Mouse (Mus musculus) stomach, postnatal 0 days (tissue): ENCODE data around the gene Olfr536. TPM values are rescaled to one million over a fixed set of nuclear protein-coding genes. Genes with fewer than 3 reads are reported as not detected.
"Not testable (repeated sequence)": the region's sequence is repeated elsewhere in the genome, so short reads cannot be mapped to it uniquely, and the experiment has no call there.

ENCODE experiments used
- ATAC-seq: fragments of 200-750 bp; cut with Nextera tagmentation; 2 replicates; pipeline ENCODE4 v1.8.0; 2017; ENCODE audit not compliant: low FRiP score, low TSS enrichment
- DNase-seq: peaks from one replicate; pipeline ENCODE4 v3.0.0-alpha.2; 2016; ENCODE audit warnings: low spot score
- H3K27ac ChIP-seq: fragments of 300-500 bp; sonication (generic); replicated peaks from 2 replicates; pipeline ENCODE4 v1.5.1; 2014; ENCODE audit warnings: mild to moderate bottlenecking, control low read depth
- H3K27me3 ChIP-seq: fragments of 300-500 bp; sonication (generic); 2 replicates; pipeline ENCODE4 v1.6.1; 2014; ENCODE audit warnings: low read length; ENCODE audit not compliant: control insufficient read depth, insufficient read depth
- H3K36me3 ChIP-seq: fragments of 300-500 bp; sonication (generic); 2 replicates; pipeline ENCODE4 v1.6.1; 2014; ENCODE audit warnings: low read length, mixed read lengths; ENCODE audit not compliant: control insufficient read depth, insufficient read depth
- H3K4me1 ChIP-seq: fragments of 300-500 bp; sonication (generic); replicated peaks from 2 replicates; pipeline ENCODE4 v1.6.1; 2014; ENCODE audit warnings: antibody characterized with exemption; ENCODE audit not compliant: control insufficient read depth, insufficient read depth
- H3K4me2 ChIP-seq: fragments of 300-500 bp; sonication (generic); replicated peaks from 2 replicates; pipeline ENCODE4 v1.6.1; 2014; ENCODE audit warnings: low read depth, mild to moderate bottlenecking, control low read depth, moderate library complexity
- H3K4me3 ChIP-seq: fragments of 300-500 bp; sonication (generic); 2 replicates; pipeline ENCODE4 v1.5.1; 2014; ENCODE audit warnings: low read depth, low read length, control low read depth
- H3K9ac ChIP-seq: fragments of 300-500 bp; sonication (generic); 2 replicates; pipeline ENCODE4 v1.6.1; 2014; ENCODE audit warnings: mild to moderate bottlenecking, low read length, control low read depth, mixed read lengths
- H3K9me3 ChIP-seq: fragments of 300-500 bp; sonication (generic); 2 replicates; pipeline ENCODE4 v1.6.1; 2016; ENCODE audit warnings: low read length; ENCODE audit not compliant: control insufficient read depth
- CTCF ChIP-seq: IDR thresholded peaks from 2 replicates; pipeline ENCODE4 v1.5.1; 2016; ENCODE audit warnings: antibody characterized with exemption, low read depth, mild to moderate bottlenecking, moderate library complexity
- EP300 ChIP-seq: optimal IDR thresholded peaks from 2 replicates; pipeline ENCODE3; 2016; ENCODE audit warnings: antibody characterized with exemption
- WGBS: fragments of 180-500 bp; shearing (Covaris S2); extraction: QIAGEN DNeasy Blood & Tissue Kit; methylation state at CpG from one replicate; pipeline ENCODE4 v1.1.7; 2014; 5-methylcytosine and 5-hydroxymethylcytosine counted together
- polyA plus RNA-seq: library from polyadenylated mRNA; unstranded; fragments of >200 nt; fragmentation: Nextera tagmentation; extraction: Ambion mirVana; gene quantifications from 2 replicates; pipeline ENCODE4 v1.2.1, GENCODE M21; 2015

Olfr536 gene
- polyA plus RNA-seq, 1 experiment from 2014 or later = not detected

- H3K4me1 ChIP-seq = no peaks in the 10 kb centered on the region
- no peak overlapping the region for H3K9ac ChIP-seq
- TF ChIP-seq CTCF = no peak
- no peak for TF ChIP-seq EP300
- no peaks in the 10 kb centered on the region for H3K27me3 ChIP-seq
- H3K9me3 ChIP-seq = no peaks in the 10 kb centered on the region
- DNase-seq = no peak
- no peak overlapping the region for H3K4me2 ChIP-seq
- H3K4me3 ChIP-seq = no peak overlapping the region
- H3K36me3 ChIP-seq = no peaks in the 10 kb centered on the region
- no peak overlapping the region for H3K27ac ChIP-seq
- no peak for ATAC-seq
- WGBS = 83% methylated on average over 1 of the region's 1 CpGs
These were observed 28.5 kb downstream of the Olfr536 start for GRCm38 (mm10) chr7:140478733-140479132.

- H3K4me3 ChIP-seq = no peak overlapping the region
- H3K27ac ChIP-seq = no peak overlapping the region
- no peak overlapping the region for H3K9ac ChIP-seq
- no peaks in the 10 kb centered on the region for H3K9me3 ChIP-seq
- WGBS = 62% methylated on average over 1 of the region's 1 CpGs
- DNase-seq (no peak), ATAC-seq (no peak)
- H3K27me3 ChIP-seq = no peaks in the 10 kb centered on the region
- H3K36me3 ChIP-seq = no peaks in the 10 kb centered on the region
- no peak overlapping the region for H3K4me2 ChIP-seq
- H3K4me1 ChIP-seq = no peaks in the 10 kb centered on the region
- TF ChIP-seq EP300 (no peak), CTCF (no peak)
These were observed 29.3 kb downstream of the Olfr536 start for GRCm38 (mm10) chr7:140477886-140478285.

GRCm38 (mm10) chr7:140463070-140463469, 44.1 kb downstream of the Olfr536 start, which contains the start of gene Olfr533:
Olfr533 (plus strand) TSS chr7:140463370.
- H3K9me3 ChIP-seq = not testable (repeated sequence)

More at GRCm38 (mm10) chr7:140463070-140463469, 44.1 kb downstream of the Olfr536 start, which contains the start of gene Olfr533:
- DNase-seq, H3K36me3 ChIP-seq, H3K4me2 ChIP-seq, H3K27me3 ChIP-seq, H3K27ac ChIP-seq, H3K9ac ChIP-seq, H3K4me1 ChIP-seq, H3K4me3 ChIP-seq, ATAC-seq: not testable (repeated sequence)
- WGBS = 20% methylated on average over 1 of the region's 1 CpGs

Other genes with a start within 250 kb of the Olfr536 start
- 0.02 TPM in 1 of 2 replicates, not detected in the other for gene Olfr525, start 186.5 kb downstream of the Olfr536 start, polyA plus RNA-seq
- not detected in 2 replicates for gene Olfr527, start 173.4 kb downstream of the Olfr536 start, polyA plus RNA-seq
- not detected in 2 replicates for gene Olfr60, start 145.7 kb downstream of the Olfr536 start, polyA plus RNA-seq
- gene Olfr530, start 131.1 kb downstream of the Olfr536 start, polyA plus RNA-seq = not detected in 2 replicates
- 0.04 TPM in 1 of 2 replicates, not detected in the other for gene Olfr531, start 104.5 kb downstream of the Olfr536 start, polyA plus RNA-seq
- 0.07 TPM in 1 of 2 replicates, not detected in the other for gene Olfr532, start 85.8 kb downstream of the Olfr536 start, polyA plus RNA-seq
- not detected in 2 replicates for gene Olfr533, start 44.0 kb downstream of the Olfr536 start, polyA plus RNA-seq
- gene Olfr535, start 23.2 kb downstream of the Olfr536 start, polyA plus RNA-seq = not detected in 2 replicates
- not detected in 2 replicates for gene Olfr538, start 60.5 kb upstream of the Olfr536 start, polyA plus RNA-seq
- 0.02 TPM in 1 of 2 replicates, not detected in the other for gene Olfr46, start 93.9 kb upstream of the Olfr536 start, polyA plus RNA-seq
- not detected in 2 replicates for gene Olfr61, start 121.6 kb upstream of the Olfr536 start, polyA plus RNA-seq
- not detected in 2 replicates for gene Olfr53, start 139.1 kb upstream of the Olfr536 start, polyA plus RNA-seq
- 0.01 TPM in 1 of 2 replicates, not detected in the other for gene Olfr539, start 152.5 kb upstream of the Olfr536 start, polyA plus RNA-seq
- not detected in 2 replicates for gene Olfr45, start 174.6 kb upstream of the Olfr536 start, polyA plus RNA-seq
- not detected in 2 replicates for gene Olfr541, start 189.9 kb upstream of the Olfr536 start, polyA plus RNA-seq